Comparison of ENCODE assay signal across 7 mouse cellular contexts in the genomic region with DNA sequence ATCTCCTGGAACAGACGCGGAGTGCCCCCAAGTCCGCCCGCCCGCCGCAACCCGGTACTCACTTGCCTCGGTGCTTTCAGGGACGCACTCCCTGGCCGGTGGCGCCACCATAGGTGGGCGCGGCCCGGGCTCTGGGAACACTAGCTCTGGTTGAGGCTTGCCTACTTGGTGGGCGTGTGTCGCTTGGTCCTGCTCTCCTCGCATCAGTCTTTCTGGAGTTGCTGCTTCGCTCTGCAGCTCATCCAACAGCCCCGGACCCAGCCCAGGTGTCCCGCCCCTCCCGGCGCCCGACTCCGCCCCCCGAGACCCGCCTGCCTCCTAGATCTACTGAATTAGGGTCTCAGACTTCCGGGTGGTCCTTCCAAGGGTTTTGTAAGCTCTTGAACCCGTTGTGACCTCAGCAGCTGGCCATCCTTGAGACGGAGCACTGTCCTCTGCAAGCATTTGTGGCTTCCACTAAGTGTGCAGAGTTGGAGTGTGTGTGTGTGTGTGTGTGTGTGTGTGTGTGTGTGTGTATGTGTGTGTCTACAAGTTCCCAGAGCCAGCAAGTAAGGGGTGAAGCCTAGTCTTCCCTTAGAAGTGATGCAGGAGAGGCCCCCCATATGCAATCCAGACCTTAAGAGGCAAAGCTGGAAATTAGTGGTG. TPM values are rescaled to one million over a fixed set of nuclear protein-coding genes. Genes with fewer than 3 reads are reported as not detected.
DNase-seq lines count a peak whose midpoint lies in the region; ATAC-seq and TF ChIP-seq lines count a peak whose summit lies in the region.

Gene Prokr2 (minus strand): TSS at position 254 of the 645 bp plus-strand sequence.

- H3K9ac ChIP-seq in lung, embryonic 16.5 days (ENCODE audit: low read length): peak within 1 kb of the TSS; percentile 56
- peak within 1 kb of the TSS; percentile 37 for H3K9ac ChIP-seq in embryonic facial prominence, embryonic 11.5 days (replicated peaks; ENCODE audit: low read length)
- H3K9ac ChIP-seq in liver, embryonic 14.5 days (replicated peaks): no peak within 1 kb of the TSS
- peak within 1 kb of the TSS; percentile 55 for H3K9ac ChIP-seq in stomach, embryonic 16.5 days (ENCODE audit: low read length)

- 2% methylated on average over 29 of the region's 29 CpGs for WGBS in lung, embryonic 16.5 days
- WGBS in embryonic facial prominence, embryonic 11.5 days: under 1% methylated on average over 29 of the region's 29 CpGs
- WGBS in liver, embryonic 14.5 days (ENCODE audit: insufficient replicate concordance): under 1% methylated on average over 29 of the region's 29 CpGs
- WGBS in stomach, embryonic 16.5 days: under 1% methylated on average over 29 of the region's 29 CpGs

- intact Hi-C loops in heart, postnatal 10 days (cut with DNase I): loop anchor here (5.0 kb wide), 1 partner anchor 123 kb away; the partner anchor contains the start of gene Cds2

- H3K27me3 ChIP-seq in lung, embryonic 16.5 days (ENCODE audit: control insufficient read depth, insufficient read depth, low read depth, low read length): peaks cover 8% of the 10 kb centered on the region; the same call in 1 of the 2 replicates
- no peaks in the 10 kb centered on the region for H3K27me3 ChIP-seq in embryonic facial prominence, embryonic 11.5 days (ENCODE audit: control insufficient read depth, insufficient read depth, low read length)
- H3K27me3 ChIP-seq in liver, embryonic 14.5 days (ENCODE audit: control insufficient read depth, insufficient read depth, low read length): peaks cover 21% of the 10 kb centered on the region
- H3K27me3 ChIP-seq in stomach, embryonic 16.5 days (ENCODE audit: control insufficient read depth, insufficient read depth, low read length): peaks cover 12% of the 10 kb centered on the region

- no peaks in the 10 kb centered on the region for H3K9me3 ChIP-seq in lung, embryonic 16.5 days (ENCODE audit: control insufficient read depth, low read length)
- H3K9me3 ChIP-seq in embryonic facial prominence, embryonic 11.5 days (replicated peaks; ENCODE audit: control insufficient read depth, low read length): no peaks in the 10 kb centered on the region
- H3K9me3 ChIP-seq in liver, embryonic 14.5 days (ENCODE audit: control insufficient read depth, low read length): no peaks in the 10 kb centered on the region
- H3K9me3 ChIP-seq in stomach, embryonic 16.5 days (replicated peaks; ENCODE audit: control insufficient read depth, low read length): no peaks in the 10 kb centered on the region

- peak; percentile 60; the same call in 1 of the 2 replicates for ATAC-seq in lung, embryonic 16.5 days (ENCODE audit: low read depth)
- peak; percentile 60 for ATAC-seq in embryonic facial prominence, embryonic 11.5 days (replicated peaks; ENCODE audit: insufficient number of reproducible peaks, low FRiP score, low TSS enrichment, low read depth)
- no peak for ATAC-seq in liver, embryonic 14.5 days (ENCODE audit: insufficient read depth)
- 0 out of 2 replicates have a peak, but pooled peaks have one; percentile 46 for ATAC-seq in stomach, embryonic 16.5 days (ENCODE audit: insufficient read depth, low FRiP score)
- no peak for ATAC-seq in inflammation-experienced regulatory T-cells, adult 6 months

- no peak for TF ChIP-seq CTCF in liver, embryonic 14.5 days (IDR thresholded peaks at IDR 0.05; ENCODE audit: low read depth)

- no peaks in the 10 kb centered on the region for H3K36me3 ChIP-seq in lung, embryonic 16.5 days (ENCODE audit: control insufficient read depth, insufficient read depth, low read length)
- H3K36me3 ChIP-seq in embryonic facial prominence, embryonic 11.5 days (replicated peaks; ENCODE audit: control insufficient read depth, insufficient read depth, low read depth, low read length): no peaks in the 10 kb centered on the region
- H3K36me3 ChIP-seq in liver, embryonic 14.5 days (replicated peaks; ENCODE audit: control insufficient read depth, insufficient read depth, low read depth): no peaks in the 10 kb centered on the region
- no peaks in the 10 kb centered on the region for H3K36me3 ChIP-seq in stomach, embryonic 16.5 days (ENCODE audit: control insufficient read depth, insufficient read depth, low read length)

- DNase-seq in lung, adult 18-20 months: no peak
- DNase-seq in embryonic facial prominence, embryonic 11.5 days (ENCODE audit: low spot score): peak; percentile 61
- DNase-seq in heart, postnatal 10 days: peak; percentile 5 to 7
- no peak for DNase-seq in liver, embryonic 14.5 days (ENCODE audit: low read depth in 3 of 3, low spot score in 3 of 3)

- H3K4me3 ChIP-seq in lung, embryonic 16.5 days (ENCODE audit: low read length): peak within 1 kb of the TSS; percentile 56
- peak within 1 kb of the TSS; percentile 53 for H3K4me3 ChIP-seq in embryonic facial prominence, embryonic 11.5 days (ENCODE audit: low read depth, low read length)
- peak within 1 kb of the TSS; percentile 25 to 34; a peak in 3 of 4 replicates for H3K4me3 ChIP-seq in liver, embryonic 14.5 days (ENCODE audit: insufficient read depth in 1 of 2, low read depth in 2 of 2, low read length in 2 of 2)
- peak within 1 kb of the TSS; percentile 53 for H3K4me3 ChIP-seq in stomach, embryonic 16.5 days (replicated peaks; ENCODE audit: low read length)

- TF ChIP-seq EP300 in liver, embryonic 14.5 days (IDR thresholded peaks at IDR 0.05; ENCODE audit: low read depth): no peak

- no peak within 1 kb of the TSS for H3K27ac ChIP-seq in lung, embryonic 16.5 days (ENCODE audit: low read length)
- no peak within 1 kb of the TSS for H3K27ac ChIP-seq in embryonic facial prominence, embryonic 11.5 days (replicated peaks; ENCODE audit: low read depth, low read length)
- no peak within 1 kb of the TSS for H3K27ac ChIP-seq in liver, embryonic 14.5 days
- H3K27ac ChIP-seq in stomach, embryonic 16.5 days (ENCODE audit: low read length): no peak within 1 kb of the TSS

- peaks cover 8% of the 10 kb centered on the region; the same call in 1 of the 2 replicates for H3K4me1 ChIP-seq in lung, embryonic 16.5 days (replicated peaks; ENCODE audit: control insufficient read depth, insufficient read depth, low read length)
- no peaks in the 10 kb centered on the region for H3K4me1 ChIP-seq in embryonic facial prominence, embryonic 11.5 days (ENCODE audit: control insufficient read depth, insufficient read depth, low read length)
- no peaks in the 10 kb centered on the region for H3K4me1 ChIP-seq in liver, embryonic 14.5 days (replicated peaks; ENCODE audit: control insufficient read depth in 2 of 2, insufficient read depth in 2 of 2, low read length in 1 of 2)
- H3K4me1 ChIP-seq in stomach, embryonic 16.5 days (ENCODE audit: control insufficient read depth, insufficient read depth, low read length): peaks cover 7% of the 10 kb centered on the region; the same call in 1 of the 2 replicates

- peak within 1 kb of the TSS; percentile 96 for H3K4me2 ChIP-seq in lung, embryonic 16.5 days (ENCODE audit: low read depth, low read length)
- peak within 1 kb of the TSS; percentile 96 for H3K4me2 ChIP-seq in embryonic facial prominence, embryonic 11.5 days (ENCODE audit: low read depth, low read length)
- peak within 1 kb of the TSS; percentile 59 for H3K4me2 ChIP-seq in liver, embryonic 14.5 days (ENCODE audit: low read depth)
- H3K4me2 ChIP-seq in stomach, embryonic 16.5 days (ENCODE audit: low read depth, low read length): peak within 1 kb of the TSS; percentile 96

RNA-seq across cellular contexts. Expression of gene Prokr2, which starts in this region (rescaled TPM):
- polyA plus RNA-seq in lung, embryonic 16.5 days (2015; fragmentation: Nextera tagmentation; extraction: Ambion mirVana): 0.18 and 0.48 TPM in 2 replicates
- polyA plus RNA-seq in embryonic facial prominence, embryonic 11.5 days (2014; fragmentation: Nextera tagmentation; extraction: Ambion mirVana): 2.6 and 4.3 TPM in 2 replicates
- under 1 TPM in 1 of 2 experiments, not detected in 1; 0.15 TPM for total RNA-seq in heart, postnatal 10 days (2021)
- 0.03 and 0.04 TPM in 2 replicates for polyA plus RNA-seq in liver, embryonic 14.5 days (2012; rRNA removed)
- 0.06 TPM in 2 replicates for polyA plus RNA-seq in liver, embryonic 14.5 days (2014; fragmentation: Nextera tagmentation; extraction: Ambion mirVana)
- polyA plus RNA-seq in stomach, embryonic 16.5 days (2015; fragmentation: Nextera tagmentation; extraction: Ambion mirVana): 0.23 and 0.35 TPM in 2 replicates
- polyA plus RNA-seq in inflammation-experienced regulatory T-cells, adult 6 months (2017; shearing (Covaris generic)): under 1 TPM in 1 of 3 experiments, not detected in 2; 0.13 TPM

Comparison
In these comparisons a context has a peak if more than half of its experiments do, and no peak if none do; other contexts are left out.
1. Peak in ATAC-seq, H3K4me3 ChIP-seq, H3K9ac ChIP-seq and H3K4me2 ChIP-seq in lung, embryonic 16.5 days; RNA of the gene not detected or under 1 TPM.
2. Peak in DNase-seq in heart, postnatal 10 days; RNA of the gene not detected or under 1 TPM.
3. Peak in ATAC-seq, H3K4me3 ChIP-seq, H3K9ac ChIP-seq and H3K4me2 ChIP-seq in stomach, embryonic 16.5 days; RNA of the gene not detected or under 1 TPM.